Mouse (Mus musculus) spleen, adult 2 months (tissue): ENCODE measurements around the gene Rpl31.

Source experiments
- CTCF ChIP-seq: fragments of 200-500 bp; IDR thresholded peaks from 2 replicates; pipeline ENCODE4 v1.5.1; 2011; ENCODE audit warnings: mild to moderate bottlenecking, inconsistent platforms; ENCODE audit not compliant: insufficient read depth, insufficient read length, insufficient replicate concordance; ENCODE audit errors: extremely low read depth
- POLR2A ChIP-seq: fragments of 200-500 bp; IDR thresholded peaks from 2 replicates; pipeline ENCODE4 v1.6.1; 2011; ENCODE audit warnings: low read depth, low read length, inconsistent platforms

GRCm38 (mm10) chr1:39372220-39372843, 4.7 kb downstream of the Rpl31 start:
- TF ChIP-seq CTCF: no peak
- no peak for TF ChIP-seq POLR2A
